Mouse (Mus musculus): Measurements from ENCODE around the gene Paqr8. TPM values are rescaled to one million over a fixed set of nuclear protein-coding genes. Genes with fewer than 3 reads are reported as not detected.
A peak's percentile ranks its signal among the peaks of the same experiment; 100 is the strongest.

Gene Paqr8
- 1 to 10 TPM; 2.2 to 5.8 TPM for polyA plus RNA-seq (2017; shearing (Covaris generic))

GRCm38 (mm10) chr1:20890404-20890921 is at the start of gene Paqr8:
Paqr8 (plus strand) TSS chr1:20890606.
- peak; percentile 94 for ATAC-seq

- no peak for ATAC-seq
These were observed 33.2 kb upstream of the Paqr8 start for GRCm38 (mm10) chr1:20856924-20857902.

GRCm38 (mm10) chr1:20860775-20861174 is 29.6 kb upstream of the Paqr8 start:
- no peak for ATAC-seq

GRCm38 (mm10) chr1:20861865-20862264 is 28.5 kb upstream of the Paqr8 start:
- ATAC-seq, result no peak

GRCm38 (mm10) chr1:20863452-20864172 is 26.8 kb upstream of the Paqr8 start:
- ATAC-seq, result no peak

- ATAC-seq, result no peak
These were observed 23.0 kb upstream of the Paqr8 start for GRCm38 (mm10) chr1:20867241-20867902.

GRCm38 (mm10) chr1:20868036-20868435 is 22.4 kb upstream of the Paqr8 start:
- no peak for ATAC-seq

GRCm38 (mm10) chr1:20870887-20871286 is 19.5 kb upstream of the Paqr8 start:
- no peak for ATAC-seq

- no peak for ATAC-seq
These were observed 17.9 kb upstream of the Paqr8 start for GRCm38 (mm10) chr1:20872496-20872895.

GRCm38 (mm10) chr1:20874061-20874460 is 16.3 kb upstream of the Paqr8 start:
- ATAC-seq, result no peak

GRCm38 (mm10) chr1:20877355-20877754 is 13.1 kb upstream of the Paqr8 start:
- ATAC-seq, result no peak

GRCm38 (mm10) chr1:20879361-20879760 is 11.0 kb upstream of the Paqr8 start:
- no peak for ATAC-seq

GRCm38 (mm10) chr1:20883079-20883478 is 7.3 kb upstream of the Paqr8 start:
- no peak for ATAC-seq

GRCm38 (mm10) chr1:20889677-20890403 is 566 bp upstream of the Paqr8 start:
- peak; percentile 0 for ATAC-seq

- ATAC-seq, result peak; percentile 63
These were observed 564 bp downstream of the Paqr8 start for GRCm38 (mm10) chr1:20890941-20891399.

- no peak for ATAC-seq
These were observed 2.7 kb downstream of the Paqr8 start for GRCm38 (mm10) chr1:20893059-20893458.

- no peak for ATAC-seq
These were observed 8.0 kb downstream of the Paqr8 start for GRCm38 (mm10) chr1:20898391-20898790.

GRCm38 (mm10) chr1:20900336-20900735 is 9.9 kb downstream of the Paqr8 start:
- ATAC-seq, result no peak

- no peak for ATAC-seq
These were observed 15.2 kb downstream of the Paqr8 start for GRCm38 (mm10) chr1:20905501-20906127.

- no peak for ATAC-seq
These were observed 15.7 kb downstream of the Paqr8 start for GRCm38 (mm10) chr1:20906128-20906515.

GRCm38 (mm10) chr1:20908541-20908940 is 18.1 kb downstream of the Paqr8 start:
- no peak for ATAC-seq
